Mouse (Mus musculus) cerebellum, postnatal 10 days (tissue): ENCODE data around the gene Eno1.
A peak's percentile ranks its signal among the peaks of the same experiment; 100 is the strongest.

Source experiments
- DNase-seq, 2 experiments: peaks; one replicate each; pipeline ENCODE4 v3.0.0; 2021; ENCODE audit warnings: mixed read lengths in 2 of 2

Eno1 gene

DNA sequence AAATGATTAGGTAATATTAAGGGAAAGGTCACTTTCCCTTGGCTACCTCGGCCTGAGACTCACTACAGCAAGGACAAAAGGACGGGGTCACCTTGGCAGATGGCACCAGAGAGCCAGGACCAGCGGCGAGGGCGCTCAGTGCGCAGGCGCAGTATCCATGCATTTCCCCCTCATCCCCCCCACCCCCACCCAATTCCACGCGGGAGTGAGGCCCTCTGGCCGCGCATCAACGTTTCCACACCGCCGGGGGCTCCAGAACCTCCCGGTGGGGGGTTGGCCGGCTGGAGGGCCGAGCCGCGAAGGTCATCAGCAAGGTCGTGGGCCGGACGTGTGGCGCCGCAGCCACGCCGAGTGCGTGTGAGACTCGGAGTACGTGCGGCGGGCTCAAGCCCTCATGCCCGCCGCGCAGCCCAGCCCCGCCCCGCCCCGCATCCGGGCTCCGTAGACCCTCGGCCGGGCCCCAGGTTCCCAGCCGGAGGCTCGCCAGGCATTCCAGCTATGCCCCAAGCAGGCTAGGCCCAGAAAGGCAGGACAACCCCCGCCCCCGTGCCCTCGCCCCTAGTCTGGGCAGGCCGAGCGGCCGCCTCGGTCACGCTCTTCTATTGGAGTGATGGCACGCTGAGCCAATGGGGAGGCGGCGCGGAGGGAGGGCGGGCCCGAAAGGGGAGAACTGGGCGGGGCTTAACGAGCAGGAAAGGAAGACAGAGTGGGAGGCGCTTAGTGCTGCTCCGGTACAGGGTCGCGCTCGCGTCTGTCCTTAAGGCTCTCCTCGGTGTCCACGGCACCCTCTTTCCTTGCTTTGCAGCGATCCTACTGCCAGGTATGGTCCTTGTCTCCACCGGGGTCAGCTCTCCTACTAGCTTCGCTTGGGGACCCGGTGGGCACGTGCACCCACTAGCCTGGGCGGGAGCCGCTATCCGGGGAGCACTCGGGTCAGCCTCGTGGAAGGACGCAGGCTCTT is at the start of gene Eno1:
TSS of gene Eno1 (plus strand) at position 201 of the 961 bp plus-strand sequence.
- peak; percentile 100 for DNase-seq

DNA sequence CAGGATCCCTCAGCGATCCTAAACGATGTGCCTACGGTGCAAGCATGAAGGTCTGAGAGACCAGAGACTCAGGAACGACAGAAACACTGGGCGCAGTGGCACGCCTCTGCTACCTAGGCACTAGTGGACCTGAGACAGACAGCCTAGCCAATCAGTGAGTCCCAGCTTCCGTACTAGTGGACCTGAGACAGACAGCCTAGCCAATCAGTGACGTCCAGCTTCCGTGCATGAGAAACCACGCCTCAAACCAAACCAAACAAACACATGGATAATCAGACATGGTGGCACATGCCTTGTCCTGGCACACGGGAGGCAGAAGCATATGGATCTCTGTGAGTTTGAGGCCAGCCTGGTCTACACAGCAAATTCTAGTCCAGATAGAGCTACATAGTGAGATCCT is 48.3 kb upstream of the Eno1 start:
- DNase-seq, result no peak

DNA sequence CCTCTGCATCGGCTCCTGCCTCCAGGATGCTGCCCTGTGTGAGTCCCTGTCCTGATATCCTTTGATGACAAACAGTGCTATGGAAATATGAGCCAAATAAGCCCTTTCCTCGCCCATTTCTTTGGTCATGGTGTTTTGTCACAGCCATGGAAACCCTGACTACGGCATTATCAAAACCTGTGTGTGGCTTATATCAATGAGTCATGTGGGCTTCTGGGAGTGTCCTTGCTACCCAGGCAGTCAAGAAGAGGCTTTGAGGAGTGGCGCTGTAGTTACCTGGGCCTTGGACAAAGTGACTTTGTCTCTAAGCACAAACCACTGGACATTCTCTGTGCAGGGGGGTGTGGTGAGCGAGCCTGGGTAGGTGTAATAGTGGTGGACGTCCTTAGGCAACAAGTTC is 44.3 kb upstream of the Eno1 start:
- DNase-seq, result no peak

DNA sequence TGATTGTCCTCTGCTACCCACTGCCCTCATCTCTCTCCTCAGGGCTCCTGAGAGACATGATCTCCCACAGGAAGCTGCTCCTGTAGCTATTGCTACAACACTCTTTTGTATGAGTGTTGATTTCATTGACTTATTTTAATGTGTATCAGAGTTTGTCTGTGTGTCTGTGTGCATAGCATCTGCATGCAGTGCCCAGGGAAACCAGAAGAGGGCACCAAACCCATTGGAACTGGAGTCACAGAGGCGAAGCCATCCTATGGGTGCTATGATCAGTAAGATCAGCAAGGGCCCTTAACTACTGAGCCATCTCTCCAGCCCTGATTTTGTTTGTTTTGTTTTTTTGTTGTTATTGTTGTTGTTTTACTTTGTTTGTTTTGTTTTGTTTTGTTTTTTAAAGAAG is 42.6 kb upstream of the Eno1 start:
- DNase-seq, result peak; percentile 77 to 85

DNA sequence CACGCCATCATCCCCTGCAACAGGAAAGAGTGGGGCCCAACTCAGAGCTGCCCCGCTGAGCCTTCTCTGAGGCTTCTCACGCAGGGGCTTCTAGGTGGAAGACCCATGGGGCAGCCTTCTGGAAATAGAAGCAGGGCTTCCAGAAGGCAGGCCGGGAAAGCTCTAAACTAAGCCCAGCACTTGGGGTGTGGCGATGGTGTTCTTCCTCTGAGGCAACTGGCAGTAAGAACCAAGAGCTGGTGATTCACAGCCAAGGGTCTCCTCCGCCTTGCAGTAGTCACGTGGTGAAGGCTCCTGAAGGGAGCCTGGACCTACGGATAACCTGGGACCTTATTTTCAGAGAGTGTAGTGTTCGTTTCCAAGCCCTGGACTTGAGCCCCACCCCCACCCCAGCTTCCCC is 38.3 kb upstream of the Eno1 start:
- DNase-seq, result no peak

DNA sequence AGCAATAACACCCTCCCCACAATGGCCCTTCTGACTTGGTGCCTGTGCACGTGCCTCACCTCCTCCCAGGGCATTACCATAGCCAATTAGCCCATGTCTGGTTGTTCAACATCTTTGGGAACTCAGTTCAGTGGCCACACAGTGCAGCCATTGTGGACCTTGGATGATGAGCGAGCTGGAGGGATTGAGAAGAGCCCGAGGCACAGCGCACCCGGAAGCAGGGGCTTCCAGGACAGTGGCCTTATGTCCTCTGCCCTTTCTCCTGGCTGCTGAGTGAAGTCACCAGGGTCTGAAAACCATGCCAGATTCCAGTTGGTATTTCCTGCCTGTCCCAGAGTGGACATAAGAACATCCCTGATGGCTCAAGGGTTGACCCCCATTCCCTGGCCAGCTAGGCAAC is 35.3 kb upstream of the Eno1 start, which contains the start of gene Car6:
TSS of gene Car6 (minus strand) at position 101 of the 400 bp plus-strand sequence.
- DNase-seq, result no peak

DNA sequence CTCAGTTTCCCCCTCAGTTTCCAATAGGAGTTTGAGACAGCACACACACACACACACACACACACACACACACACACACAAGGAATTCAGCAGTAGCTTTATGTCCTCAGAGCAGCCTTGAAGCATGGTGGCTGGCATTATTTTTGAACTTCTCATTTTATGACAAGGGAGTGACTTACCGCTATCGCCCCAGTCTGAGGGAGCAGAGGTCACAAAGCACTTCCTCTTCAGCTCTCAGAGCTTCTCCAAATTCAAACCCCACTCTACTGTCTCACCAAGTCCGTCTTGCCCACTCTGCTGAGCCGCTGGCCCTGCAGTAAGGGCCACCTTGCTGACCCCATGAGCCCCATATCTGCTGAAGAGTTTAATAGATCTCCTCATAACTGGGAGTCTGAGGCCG is 33.8 kb upstream of the Eno1 start:
- DNase-seq, result no peak

DNA sequence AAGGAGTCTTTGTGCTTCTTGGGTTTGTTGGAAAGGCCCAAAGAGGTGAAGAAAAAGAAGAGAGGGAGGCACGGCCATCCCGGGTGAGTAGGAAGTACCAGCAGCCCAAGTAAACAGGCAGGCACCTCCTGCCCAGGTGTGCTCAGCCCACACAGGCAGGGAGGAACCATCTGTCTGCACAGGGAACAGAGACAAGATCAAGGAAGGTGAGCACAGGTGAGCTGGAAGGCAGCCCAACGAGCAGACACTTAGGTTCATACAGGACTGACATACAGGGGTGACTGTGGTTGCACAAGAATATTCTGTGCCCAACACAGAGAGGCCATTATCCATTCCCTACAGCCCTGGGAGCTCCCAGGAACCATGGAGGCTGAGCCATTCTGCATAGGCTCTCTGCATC is 31.6 kb upstream of the Eno1 start:
- no peak for DNase-seq

DNA sequence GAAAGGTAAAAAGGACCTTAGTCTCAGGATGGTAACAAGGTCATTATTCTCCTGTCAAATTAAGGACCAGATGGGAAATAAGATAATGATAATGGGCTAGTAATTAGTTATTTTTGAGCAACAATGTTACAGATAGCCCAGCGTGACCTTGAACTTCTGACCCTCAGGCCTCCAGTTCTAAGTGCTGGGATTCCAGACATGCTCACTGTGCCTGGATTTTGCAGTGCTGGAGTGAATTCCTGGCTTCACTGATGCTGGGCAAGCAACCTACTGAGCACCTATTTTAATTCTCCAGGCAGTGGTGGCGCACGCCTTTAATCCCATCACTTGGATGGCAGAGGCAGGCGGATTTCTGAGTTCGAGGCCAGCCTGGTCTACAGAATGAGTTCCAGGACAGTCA is 26.8 kb upstream of the Eno1 start:
- DNase-seq, result no peak

DNA sequence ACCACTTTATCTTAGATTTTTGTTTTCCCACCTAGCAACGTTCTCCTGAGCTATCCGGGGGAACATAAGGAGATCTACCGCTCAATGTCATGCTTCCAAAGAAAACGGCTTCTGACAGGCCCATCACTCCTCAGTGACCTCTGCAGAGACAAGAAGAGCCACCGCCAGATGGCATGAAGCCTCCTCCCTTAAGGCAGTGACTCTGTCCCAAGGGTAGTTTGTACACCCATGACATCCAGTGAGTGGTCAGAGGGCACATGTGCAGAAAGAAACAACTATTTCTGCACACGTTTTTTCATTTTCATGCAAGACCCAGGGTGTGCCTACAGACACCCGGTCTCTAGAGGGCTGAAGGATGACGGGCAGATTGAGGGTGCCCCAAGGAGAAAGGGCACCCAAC is 26.2 kb upstream of the Eno1 start:
- DNase-seq, result peak in 1 of 2 experiments; percentile 33

DNA sequence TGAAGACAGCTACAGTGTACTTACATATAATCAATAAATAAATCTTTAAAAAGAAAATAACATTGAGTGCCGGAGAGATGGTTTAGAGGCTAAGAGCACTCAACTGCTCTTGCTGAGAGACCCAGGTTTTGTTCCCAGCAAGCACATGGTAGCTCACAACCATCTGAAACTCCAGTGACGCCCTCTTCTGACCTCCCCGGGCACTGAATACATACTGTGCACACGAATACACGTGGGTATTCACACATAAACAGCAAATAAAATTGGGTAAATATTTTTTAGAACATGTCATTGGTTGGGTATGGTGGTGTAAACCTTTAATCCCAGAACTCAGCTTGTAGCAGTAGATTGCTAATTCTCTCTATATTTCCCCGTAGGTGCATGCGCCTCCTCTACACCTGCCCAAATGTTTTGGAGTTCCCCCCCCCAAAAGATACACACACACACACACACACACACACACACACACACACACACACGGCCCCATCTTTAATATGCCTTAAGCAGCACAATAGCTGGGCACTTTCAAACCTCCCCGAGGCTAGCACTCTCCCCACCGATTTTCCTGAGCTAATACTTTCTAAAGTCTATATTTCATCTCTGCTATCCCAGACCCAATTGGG is 24.5 kb upstream of the Eno1 start:
- no peak for DNase-seq

DNA sequence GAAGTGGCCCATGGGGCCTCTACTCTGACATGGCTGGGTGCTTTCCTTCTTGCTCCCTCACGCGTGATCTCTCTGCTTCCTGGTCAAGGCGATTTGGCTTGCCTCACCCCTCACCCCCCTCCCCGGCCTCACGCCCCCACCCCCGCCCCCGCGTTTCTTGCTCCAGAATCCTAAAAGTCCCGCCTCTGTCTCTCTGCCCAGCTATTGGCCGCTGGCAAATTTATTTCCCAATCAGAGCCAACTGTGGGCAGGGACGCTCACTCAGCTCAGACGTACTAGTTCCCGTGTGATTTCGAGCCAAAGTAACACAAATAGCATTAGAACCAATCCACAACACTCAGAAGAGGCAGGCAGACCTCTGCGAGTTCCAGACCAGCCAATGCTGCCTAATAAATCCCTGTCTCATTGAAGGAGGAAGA is 24.0 kb upstream of the Eno1 start:
- peak; percentile 64 to 68 for DNase-seq

DNA sequence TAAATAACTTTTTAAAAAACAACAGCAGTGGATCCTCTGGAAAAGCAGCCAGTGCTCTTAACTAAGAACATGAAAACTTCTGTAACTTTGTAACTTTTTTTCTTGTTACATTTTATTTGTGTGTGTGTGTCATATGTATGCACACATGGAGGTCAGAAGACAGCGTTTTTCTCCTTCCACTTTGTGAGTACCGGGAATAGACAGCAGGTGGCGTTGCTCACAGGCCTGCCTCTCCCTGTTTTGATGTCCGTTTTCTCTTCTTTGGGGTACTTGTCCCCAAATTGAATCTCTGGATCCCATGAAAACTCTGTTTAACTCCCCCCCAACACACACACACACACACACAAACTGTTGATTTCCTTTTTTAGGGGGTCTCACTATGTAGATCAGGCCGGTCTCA is 22.6 kb upstream of the Eno1 start:
- DNase-seq, result no peak

DNA sequence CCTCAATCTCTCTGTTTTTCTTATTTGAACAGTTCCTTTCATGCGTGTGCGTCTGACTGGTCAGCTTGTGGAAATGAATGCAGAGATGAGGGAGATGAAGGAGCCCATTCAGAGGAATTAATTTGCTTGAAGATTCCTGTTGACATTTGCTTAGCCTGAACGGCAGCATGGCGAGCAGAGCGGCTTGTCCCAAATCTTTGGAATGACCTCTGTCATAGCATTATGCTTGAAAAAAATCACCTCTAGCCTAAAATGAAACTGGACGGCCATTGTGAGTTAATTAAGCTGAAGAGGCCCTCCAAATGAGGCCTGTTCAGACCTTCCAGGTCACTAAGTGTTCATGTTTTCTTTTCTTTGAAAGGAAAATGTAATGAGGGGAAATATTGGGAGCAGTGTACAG is 20.1 kb upstream of the Eno1 start:
- no peak for DNase-seq

DNA sequence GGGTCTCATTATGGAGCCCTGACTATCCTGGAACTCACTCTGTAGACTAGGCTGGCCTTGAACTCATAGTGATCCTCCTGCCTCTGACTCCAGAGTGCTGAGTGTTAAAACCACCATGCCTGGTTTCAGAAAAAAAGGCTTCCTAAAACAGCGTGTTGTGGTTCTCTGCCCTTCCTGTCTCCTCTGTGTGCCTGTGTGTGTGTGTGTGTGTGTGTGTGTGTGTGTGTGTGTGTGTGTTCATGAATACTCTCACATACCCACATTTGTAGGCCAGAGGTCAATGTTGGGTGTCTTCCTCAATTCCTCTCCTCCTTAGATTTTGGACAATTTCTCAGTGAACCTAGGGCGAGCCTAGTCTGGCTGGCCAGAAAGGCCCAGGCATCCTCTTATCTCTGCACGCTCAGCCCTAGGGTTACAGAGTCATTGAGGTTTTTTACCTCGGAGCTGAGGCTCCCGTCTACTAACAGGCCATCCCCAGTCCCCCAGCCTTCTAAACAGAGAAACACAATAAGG is 19.4 kb upstream of the Eno1 start:
- no peak for DNase-seq

DNA sequence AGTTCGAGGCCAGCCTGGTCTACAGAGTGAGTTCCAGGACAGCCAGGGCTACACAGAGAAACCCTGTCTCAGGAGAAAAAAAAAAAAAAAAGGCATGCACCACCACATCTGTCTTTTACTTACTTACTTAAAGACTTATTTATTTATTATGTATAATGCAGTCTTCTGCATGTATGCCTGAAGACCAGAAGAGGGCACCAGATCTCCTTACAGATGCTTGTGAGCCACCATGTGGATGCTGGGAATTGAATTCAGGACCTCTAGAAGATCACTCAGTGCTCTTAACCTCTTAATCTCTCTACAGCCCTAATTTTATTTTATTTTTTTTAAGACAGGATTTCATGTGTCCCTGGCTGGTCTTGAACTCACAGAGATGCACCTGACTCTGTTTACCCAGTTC is 18.6 kb upstream of the Eno1 start:
- DNase-seq, result no peak

DNA sequence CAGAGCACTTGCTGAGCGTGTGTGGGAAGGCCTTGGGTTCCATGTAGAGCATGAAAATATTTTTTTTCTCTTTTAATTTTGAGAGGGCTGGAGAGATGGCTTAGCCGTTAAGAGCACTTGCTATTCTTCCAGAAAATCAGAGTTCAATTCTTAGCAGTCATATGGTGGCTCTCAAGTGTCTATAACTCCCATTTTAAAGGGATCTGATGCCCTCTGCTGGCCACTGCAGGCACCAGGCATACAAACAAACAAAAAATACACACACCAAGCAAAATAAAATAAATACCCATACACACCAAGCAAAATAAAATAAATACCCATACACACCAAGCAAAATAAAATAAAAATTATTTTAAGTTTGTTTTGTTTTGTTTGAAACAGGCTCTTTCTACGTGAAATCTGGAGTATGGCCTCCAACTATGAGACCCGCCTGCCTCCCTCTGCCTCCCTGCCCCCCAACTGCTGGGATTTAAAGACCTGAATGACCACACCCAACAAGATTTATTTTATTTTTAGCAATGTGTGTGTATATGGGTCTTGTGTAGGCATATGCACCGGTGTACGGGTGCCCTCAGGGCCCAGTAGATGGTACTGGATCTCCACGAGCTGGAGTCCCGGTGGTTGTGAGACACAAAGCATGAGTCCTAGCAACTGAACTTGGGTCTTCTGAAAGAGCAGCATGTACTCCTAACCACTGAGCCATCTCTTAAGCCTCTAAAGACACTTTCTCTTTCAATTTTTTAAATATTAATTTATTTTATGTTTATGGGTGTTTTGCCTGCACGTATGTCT is 16.8 kb upstream of the Eno1 start:
- peak; percentile 84 to 85 for DNase-seq

DNA sequence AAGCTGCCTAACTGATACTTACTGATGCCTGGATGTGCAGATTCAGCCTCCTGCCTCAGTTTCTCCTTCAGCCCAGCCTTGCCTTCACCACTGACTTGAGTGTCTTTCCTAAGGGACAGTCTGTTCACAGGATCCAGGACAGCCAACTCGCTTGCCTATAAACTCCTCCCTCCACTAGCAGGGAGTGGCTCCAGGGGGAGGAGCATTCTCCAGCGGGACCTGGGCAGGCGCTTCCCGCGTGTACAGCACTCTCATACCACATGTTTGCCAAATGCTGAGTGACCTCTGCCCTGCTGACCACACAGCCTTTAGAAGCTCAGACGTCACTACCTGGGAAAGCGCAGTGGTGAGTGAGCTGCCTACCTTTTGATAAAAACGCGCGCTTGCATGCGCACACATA is 15.9 kb upstream of the Eno1 start:
- no peak for DNase-seq

DNA sequence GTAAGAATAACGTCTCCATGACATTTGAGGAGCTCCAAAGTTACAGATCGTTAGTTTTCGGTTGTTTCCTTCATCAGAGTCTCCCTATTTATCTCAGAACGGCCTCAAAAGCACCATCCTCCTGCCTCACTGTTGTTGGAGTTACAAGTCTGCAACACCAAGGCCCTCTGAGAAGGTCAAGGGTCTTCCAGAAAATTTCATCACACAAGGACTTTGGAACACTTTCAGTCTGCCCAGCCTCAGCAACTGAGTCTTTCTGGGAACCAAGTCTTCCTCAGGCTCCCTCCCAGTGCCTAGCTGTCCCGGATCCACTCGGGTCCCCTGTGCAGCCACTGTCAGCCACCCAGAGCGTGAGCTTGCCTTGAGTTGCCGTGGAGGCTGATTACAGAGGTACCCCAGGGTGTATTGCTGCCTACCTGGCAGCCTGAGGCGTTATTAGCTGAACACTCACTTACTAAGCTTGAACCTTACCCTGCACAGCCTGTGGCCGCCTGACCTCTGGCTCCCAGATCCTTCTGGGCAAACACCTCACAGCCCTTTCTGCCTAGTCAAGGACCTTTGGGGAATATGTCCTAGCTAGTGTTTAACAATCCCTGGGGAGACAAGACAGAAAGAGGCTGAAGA is 15.4 kb upstream of the Eno1 start:
- no peak for DNase-seq

DNA sequence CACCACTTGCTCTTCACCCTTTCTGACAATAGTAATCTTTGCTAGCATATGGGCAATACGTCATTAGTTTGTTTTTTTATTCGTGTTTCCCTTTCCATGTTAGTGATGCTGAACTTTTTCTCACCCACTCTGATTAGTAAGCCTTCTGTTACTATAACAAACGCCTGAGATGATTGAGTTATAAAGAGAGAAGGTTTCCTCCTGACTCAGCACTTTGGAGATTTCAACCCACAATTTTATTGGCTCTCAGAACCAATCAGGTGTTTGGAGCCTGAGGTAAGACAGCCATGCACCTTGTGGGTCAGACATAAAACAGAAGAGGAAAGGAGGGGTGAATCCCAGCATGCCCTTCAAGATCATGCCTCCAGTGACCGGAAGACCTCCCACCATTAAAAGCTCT is 12.7 kb upstream of the Eno1 start:
- DNase-seq, result no peak

DNA sequence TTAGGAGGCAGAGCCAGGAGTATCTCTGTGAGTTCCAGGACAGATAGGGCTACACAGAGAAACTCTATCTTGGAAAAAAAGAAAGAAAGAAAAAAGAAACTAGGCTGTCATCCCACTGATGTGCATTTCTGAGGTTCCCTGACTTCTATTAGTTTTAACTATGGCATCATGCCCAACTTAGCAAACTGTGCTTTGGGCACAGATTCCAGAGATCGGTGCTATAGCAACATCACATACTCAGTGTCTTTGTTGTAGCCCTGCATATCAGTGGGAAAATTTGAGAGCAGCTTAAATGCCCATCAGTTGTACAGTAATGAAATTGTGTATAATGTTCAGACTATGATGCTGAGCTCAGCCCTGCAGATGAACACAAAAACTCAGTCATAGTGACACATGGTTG is 10.8 kb upstream of the Eno1 start:
- DNase-seq, result no peak

DNA sequence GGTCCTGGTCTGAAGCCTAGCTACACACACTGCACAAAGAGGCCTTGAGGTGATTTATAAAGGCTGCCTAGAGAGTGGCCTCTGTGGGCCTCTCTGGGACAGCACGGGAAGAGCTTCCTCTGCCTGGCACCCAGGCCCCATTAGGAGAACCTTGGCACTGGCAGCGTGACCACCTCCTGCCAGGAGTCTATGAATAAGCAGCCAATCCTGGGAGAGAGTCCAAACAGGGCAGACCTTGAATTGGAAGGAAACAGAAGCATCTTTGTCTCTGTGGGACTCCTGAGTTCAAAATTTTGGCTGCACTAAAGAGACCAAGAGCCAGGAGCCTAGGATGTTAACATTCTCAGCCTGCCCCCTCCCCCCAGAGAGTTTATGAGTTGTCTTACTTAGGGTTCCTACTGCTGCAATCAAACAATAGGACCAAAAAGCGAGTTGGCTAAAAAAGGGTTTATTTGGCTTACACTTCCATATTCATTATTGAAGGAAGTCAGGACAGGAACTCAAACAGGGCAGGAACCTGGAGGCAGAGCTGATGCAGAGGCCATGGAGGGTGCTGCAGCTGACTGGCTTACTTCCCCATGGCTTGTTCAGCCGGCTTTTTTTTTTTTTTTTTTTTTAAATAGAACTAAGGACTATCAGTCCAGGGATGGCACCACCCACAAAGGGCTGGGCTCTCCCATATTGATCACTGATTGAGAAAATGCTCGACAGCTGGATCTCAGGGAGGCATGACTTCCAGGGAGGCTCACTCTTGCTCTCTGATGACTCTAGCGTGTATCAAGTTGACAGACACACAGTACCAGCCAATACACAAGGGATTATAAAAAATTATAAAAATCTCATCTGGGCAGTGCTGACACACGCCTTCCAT is 9.5 kb upstream of the Eno1 start:
- peak; percentile 96 to 97 for DNase-seq
